Mouse (Mus musculus): ENCODE measurements around the gene Arl14.

DNA sequence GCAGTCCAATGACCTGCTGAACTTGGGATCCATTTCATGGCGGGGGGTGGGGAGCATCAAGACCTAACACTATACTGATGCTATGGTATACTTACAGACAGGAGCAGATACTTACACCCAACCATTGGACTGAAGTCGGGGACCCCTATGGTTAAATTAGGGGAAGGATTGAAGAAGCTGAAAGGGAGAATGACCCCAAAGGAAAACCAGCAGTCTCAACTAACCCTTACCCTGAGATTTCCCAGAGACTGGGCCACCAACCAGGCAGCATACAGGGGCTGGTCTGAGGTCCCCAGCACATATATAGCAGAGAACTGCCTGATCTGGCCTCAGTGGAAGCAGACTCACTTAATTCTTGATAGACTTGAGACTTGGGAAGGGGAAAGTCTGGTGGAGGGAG is 10.0 kb upstream of the Arl14 start:
- TF ChIP-seq ZNF384 (IDR thresholded peaks at IDR 0.05; ENCODE audit: low read depth, low read length) (no peak), MAFK (IDR thresholded peaks at IDR 0.05; ENCODE audit: insufficient read depth, low read depth, low read length) (no peak), ZC3H11A (IDR thresholded peaks at IDR 0.05; ENCODE audit: borderline replicate concordance, low read depth, low read length) (no peak), CHD2 (IDR thresholded peaks at IDR 0.05; ENCODE audit: low read depth, low read length) (no peak), HCFC1 (IDR thresholded peaks at IDR 0.05; ENCODE audit: borderline replicate concordance, insufficient read depth, low read length) (no peak)

Measured in ES-E14 (cell line).